Mouse (Mus musculus): ENCODE measurements around the gene Chka. TPM values are rescaled to one million over a fixed set of nuclear protein-coding genes. Genes with fewer than 3 reads are reported as not detected.

Chka gene
- total RNA-seq, 2 experiments from 2014 or later: 112 to 133 TPM

DNA sequence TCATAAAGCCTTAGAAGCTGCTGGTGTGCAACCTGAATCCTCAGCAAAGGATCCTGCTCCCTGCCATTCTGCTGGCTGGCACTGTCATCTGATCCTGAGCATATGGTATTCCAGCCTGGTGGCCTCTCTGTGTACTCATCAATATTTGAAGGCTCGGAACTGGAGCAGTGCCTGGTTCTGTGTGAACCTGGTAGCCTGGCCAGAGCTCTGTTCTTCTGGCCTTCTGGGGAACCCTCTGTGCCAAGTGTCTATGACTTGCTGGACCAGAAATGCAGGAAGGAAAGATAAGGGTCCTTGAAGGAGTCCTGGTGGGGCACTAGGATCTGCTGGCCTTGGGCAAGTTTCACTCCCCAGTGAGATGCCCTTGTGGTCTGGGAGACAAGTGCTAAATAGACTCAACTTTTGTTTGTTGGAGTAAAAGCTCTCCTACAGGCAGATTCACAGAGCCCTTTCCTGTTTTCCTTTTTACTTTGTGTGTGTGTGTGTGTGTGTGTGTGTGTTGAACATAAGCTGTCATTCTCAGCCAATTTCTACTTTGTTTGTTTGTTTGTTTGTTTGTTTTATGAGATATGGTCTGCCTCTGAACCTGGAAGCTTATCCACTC is 5.7 kb upstream of the Chka start:
- peak in 1 of 2 experiments; percentile 52 for DNase-seq

DNA sequence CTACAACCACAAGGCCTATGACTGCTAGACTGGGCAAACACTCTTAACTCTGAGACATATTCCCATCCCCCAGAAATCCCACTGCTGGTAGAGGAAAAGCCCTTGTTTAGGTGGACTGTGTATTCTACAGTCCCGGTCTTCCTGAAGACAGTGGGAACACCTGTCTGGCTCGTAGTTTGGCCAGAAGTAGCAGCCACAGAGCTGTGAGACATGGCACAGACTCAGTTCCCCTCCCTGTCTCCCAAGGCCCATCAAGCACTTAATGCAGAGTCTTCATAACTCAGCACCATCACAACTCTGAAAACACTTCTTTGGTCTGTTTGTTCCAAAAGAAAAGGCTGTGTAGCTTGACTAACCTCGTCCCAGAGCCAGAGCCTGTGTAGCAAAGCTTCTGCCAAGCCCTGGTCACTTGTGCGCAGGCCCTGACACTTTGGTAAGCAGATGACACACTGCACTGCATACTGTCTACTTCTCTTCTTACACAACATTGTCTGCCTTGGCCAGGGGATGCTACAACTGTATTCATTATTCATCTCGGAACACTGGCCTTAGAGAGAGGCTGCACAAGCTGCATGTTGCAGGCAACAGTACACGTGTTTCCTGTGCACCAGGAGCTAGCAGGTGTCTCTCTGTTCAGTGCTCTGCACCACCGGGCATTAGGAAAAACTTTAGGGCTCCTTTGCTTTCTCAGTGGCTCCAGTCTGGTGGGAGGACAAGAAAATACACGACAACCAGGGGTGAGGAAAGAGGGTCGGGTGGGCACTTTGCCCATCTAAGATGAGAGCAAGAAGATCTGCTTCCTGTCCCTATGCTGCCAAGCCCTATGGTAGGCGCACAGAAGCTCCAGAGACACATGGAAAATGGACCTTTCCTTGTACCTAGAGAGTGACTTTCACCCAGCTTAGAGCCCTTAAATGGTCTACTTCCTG is 4.6 kb upstream of the Chka start:
- peak; percentile 44 to 73 for DNase-seq

DNA sequence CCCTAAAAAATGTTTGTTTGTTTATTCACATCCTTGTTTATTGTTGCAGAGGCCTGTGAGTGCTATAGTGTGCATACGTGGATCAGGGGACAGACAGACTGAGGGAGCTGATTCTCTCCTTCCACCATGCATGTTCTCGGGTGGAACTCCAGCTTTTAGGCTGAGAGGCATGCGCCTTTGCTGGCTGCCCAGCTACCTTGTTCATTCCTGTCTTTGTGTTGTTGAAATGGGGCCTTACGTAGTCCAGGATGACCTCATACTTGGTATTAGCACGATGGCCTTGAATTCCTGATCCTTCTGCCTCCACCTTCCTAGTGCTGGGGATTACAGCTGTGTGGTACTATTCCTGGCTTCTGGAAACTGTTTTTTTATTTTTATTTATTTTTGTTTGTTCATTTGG is 3.9 kb upstream of the Chka start:
- peak in 1 of 2 experiments; percentile 30 for DNase-seq

DNA sequence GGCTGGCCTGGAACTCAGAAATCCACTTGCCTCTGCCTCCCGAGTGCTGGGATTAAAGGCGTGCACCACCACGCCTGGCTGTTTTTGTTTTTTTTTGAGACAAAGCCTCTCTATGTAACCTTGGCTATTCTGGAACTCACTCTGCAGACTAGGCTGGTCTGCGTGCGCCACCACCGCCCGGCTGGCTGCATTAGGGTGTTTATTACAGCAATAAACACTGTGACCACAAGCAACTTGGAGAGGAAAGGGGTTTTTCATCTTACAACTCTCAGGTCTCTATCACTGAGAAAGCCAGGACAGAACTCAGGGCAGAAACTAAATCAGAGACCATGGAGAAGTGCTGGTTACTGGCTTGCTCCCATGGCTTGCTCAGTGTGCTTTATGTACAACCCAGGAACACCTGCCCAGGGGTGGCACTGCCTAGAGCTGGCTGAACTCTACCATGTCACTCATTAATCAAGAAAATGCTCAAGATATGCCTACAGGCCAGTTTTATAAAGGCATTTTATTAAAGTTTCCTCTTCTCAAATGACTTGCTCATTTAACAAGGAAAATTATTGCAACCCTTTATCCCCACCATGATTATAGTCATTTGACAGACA is 3.3 kb upstream of the Chka start:
- DNase-seq: peak in 1 of 2 experiments; percentile 22

DNA sequence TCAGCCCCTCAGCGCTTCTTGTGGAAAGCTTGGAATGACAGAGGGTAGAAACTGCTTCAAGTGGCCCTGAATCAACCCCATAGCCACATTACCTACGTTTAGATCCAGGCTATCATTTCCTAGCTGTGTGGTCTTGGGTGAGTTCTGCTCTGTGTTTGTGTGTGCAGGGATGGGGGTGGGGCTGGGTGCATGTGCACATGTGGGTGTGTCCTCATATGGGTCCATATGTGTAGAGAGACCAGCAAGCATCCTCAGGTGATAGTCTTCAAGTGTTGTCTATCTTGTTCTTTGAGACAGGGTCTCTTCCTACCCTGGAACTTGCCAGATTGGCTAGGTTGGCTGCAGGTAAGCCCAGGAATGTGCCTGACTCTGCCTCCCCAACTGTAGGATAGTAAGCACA is 2.3 kb upstream of the Chka start:
- DNase-seq: no peak

DNA sequence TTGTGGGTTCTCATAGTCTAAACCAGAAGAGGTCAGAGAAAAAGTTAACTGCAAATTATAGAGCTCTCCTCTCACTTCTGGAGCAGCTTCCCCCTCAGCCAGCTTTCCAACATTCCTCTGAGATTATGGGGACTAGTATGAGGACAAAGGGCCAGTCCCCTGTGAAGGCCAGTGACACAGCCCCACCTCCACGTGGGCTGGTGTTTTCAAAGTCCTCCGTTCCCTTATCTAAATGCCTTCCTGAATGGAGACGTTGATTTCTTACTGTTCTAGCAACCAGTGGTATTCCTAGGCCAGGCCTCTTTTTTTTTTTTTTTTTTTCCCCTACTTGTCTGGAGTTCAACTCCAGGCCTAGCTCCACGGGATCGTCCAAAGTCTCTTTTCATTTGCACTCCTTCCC is 1.5 kb upstream of the Chka start:
- DNase-seq: peak; percentile 51 to 56

DNA sequence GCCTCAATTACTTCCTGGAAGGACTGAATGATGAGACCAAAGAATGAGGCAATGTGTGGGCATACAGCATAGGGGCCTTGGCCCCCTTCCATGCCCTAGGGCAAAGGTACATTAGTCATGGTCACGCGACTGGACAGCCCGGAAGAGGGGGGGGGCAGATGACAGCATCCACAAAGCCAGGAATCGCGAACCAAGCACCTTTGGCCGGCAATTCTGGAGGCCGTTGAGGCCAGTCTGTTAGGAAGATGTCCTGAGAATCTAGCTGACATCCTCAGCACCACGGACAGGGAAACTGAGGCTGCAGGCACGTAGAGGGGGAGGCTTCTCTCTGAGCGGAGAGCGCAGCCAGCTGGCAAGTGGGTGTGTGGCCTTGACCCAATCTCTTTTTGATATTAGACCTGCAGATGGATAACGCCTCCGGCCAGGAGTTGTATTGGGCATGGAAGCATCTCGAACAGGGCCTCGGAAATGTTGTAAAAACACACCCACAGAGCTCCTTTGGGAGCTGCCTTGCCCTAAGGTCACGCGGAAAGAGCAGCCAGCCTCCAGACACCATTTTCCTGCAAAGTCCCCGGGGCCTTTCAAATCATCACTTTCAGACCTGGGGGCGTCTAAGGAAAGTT is 615 bp upstream of the Chka start:
- DNase-seq: peak; percentile 85 to 86

DNA sequence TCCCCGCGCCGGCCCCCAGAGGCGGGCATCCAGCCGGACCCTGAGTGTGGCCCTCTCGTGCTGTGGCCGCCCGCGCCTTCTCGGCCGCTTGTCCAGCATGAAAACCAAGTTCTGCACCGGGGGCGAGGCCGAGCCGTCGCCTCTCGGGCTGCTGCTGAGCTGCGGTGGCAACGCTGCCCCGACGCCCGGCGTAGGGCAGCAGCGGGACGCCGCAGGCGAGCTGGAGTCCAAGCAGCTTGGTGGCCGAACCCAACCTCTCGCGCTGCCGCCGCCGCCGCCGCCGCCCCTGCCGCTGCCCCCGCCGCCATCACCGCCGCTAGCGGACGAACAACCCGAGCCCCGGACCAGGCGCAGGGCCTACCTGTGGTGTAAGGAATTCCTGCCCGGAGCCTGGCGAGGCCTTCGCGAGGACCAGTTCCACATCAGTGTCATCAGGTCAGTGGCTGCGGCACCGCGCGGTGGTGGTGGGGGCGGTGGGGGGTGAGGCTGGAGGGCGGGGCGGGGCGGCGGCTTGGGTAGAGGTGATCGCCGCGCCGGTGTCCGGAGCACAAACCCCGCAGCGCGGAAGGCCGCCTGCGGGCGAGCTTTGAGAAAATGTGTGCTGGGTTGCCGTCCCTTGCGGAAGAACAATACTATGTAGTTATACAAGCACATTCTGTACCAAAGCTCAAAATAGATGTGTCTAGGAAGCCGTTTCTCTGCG is 557 bp downstream of the Chka start:
- DNase-seq: peak; percentile 68 to 71

DNA sequence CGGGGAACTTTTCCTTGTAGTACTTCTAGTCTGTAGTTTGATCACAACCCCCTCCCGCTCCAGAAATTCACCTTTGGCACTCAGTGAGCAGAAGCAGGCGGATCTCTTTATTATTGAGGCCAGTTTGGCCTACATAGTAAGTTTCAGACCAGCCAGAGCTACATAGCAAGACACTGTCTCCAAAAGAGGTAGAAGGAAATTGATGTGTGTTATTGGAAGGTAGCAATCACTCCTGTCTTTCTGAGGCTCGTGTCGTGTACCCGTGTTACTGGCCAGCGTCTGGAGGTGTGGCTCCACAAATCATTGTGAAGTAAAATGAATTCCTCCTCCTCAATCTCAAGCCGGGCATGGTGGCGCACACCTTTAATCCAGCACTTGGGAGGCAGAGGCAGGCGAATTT is 1.5 kb downstream of the Chka start:
- no peak for DNase-seq

DNA sequence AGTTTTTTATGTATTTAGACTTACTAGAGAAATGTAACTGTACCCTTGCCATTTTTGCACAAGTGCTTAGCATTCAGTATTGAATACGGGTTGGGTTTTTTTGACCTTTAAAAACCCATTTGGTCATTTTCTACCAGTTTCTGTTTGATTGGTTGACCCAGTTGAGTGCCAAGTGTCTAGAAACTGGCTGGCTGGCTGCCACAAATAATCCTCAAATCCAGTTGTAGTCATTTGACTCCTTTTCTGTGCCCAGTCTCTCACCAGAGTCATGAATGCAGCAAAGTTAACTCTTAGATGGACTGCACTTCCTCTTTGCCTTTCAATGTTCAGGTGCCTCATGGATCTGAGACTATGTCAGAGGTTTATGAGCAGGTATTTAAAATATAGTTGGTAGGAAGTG is 2.3 kb downstream of the Chka start:
- DNase-seq: peak; percentile 71 to 72

DNA sequence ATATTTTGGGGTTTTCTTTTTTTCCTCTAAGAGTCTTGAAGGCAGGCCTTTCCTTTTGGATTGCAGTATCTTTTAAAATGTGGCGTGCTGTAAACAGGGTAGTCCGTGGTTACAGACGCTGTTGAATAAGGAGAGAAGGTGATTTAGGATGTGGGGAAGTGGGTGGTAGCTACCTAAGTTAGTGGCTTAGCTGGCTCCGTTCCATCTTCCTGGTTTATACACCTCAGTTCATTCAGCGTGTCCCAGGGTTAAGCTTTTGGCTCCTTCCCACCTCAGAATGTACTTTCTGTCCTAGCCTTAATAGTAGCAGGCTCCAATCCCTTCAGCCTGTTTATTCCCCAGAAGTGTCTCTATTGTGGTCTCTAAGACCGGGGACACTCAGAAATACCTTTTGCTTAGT is 3.5 kb downstream of the Chka start:
- no peak for DNase-seq

DNA sequence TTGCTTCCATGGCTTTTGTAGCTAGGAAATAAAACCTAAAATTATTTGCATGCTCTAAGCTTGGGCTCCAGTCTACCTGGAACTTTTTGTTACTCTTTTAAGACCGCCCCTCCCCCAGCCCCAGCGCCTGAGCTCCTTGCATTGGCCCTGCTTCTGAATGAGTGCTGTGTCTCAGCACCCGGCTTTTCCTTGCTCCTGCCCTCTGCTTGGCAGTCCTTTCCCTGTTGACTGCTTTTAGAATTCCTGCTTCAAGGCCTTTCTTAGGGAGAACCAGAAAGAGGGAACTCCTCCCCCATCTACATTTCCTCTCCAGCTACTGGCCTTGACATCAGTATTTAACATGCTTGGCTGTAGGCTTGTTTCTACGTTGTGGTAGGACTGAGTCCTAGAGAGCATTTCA is 4.0 kb downstream of the Chka start:
- DNase-seq: peak in 1 of 2 experiments; percentile 49

DNA sequence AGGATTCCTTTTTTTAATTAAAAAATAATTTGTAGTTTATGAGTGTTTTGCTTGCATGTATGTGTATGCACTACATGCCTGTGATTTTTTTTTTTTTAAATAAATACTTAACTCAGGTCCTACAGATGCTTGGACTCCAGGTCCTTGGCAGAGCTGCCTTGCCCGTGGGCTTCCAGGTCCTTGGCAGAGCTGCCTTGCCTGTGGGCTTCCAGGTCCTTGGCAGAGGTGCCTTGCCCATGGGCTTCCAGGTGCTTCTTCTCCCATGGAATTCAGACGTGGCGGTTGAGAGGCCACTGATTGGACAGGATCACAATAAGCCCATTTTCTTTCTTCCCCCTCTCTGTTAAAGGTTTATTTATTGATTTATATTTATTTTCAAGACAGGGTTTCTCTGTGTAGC is 5.6 kb downstream of the Chka start:
- no peak for DNase-seq

DNA sequence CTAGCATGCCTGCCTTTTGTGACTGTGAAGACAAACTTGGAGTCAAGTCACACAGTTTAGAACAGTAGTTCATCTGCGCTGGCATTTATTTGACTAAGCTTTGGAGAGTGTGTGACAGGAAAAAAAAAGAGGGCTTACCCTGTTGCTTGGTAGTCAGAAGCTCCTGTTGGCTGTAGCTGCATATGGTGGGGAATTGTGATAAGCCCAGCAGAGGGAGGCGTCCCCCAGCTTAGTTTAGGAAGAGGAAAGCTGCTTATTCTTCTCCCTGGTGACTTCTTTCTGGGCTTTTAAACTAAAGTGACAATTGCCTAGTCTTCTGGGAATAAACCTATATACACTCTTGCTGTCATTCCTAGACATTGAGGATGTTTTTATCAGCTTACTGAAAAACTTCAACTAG is 11.1 kb downstream of the Chka start:
- no peak for DNase-seq

DNA sequence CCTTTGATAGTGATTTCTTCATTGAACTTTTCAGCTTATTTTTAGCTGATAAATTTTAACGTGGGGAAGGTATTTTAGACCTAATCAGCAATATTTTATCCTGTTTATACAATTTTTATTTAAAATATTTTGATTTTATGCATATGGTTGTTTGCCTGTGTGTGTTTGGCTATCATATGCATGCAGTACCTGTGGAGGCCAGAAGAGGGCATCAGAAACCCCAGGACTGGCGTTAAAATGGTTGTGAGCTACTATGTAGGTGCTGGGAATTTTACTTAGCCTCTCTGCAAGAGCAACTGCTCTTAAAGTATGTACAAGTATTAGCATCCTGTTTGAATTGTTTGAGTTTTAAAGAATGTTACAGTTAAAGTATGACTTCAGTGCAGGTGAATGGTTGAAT is 13.4 kb downstream of the Chka start:
- DNase-seq: no peak

DNA sequence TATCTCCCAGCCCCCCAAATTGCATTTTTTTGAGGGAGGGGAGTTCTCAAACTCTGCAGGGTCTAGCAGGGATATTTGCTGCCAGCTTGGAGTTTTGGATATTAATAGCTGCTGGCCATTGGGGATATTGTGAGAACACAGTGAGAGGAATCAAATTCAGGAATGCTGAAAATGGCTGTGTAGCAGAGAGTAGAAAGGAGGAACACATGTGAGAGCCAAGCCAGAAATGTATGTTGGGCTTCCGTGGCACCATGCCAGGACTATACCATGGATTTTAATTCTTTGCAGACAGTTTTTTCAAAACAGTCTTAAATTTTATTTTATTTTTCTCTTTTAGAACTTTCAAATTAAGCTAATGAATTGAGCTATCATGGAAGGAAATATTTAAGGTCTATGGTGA is 16.7 kb downstream of the Chka start:
- DNase-seq: no peak

DNA sequence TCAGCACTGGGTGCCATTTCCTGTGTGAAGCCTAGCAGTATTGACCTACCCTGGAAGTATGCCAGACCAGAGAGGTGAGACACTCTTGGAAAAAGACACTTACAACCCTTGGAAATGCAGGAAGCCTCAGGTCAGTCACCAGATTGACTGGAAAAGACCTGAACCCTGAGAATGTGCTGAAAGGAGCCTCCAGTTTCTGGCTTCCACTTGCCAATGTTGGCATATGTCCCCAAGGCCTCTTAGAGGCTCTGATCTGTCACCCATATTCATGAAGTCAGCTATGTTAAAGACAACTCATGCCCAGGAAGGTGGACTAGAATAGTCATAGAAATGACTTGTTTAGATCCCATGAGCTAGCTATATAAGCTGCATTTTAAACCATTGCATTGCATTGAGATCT is 19.9 kb downstream of the Chka start:
- DNase-seq: peak in 1 of 2 experiments; percentile 43

DNA sequence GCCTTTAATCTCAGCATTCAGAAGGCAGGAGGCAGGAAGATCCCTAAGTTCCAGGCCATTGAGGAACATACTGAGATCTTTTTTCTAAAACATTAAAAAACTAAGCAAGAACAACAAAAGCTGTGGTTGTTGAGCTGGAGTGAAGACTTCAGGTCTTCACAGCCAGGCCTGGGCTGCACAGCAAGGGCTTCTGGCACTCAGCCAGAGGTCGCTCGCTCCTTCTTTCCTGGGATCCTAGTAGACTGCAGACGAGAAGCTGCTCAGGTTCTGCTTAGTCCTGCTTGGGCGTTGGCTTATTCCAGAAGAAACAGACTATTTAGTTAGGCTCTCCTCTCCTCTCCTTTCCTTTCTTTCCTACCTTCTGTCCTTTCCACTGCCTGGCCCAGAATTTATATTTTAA is 20.8 kb downstream of the Chka start:
- peak; percentile 56 to 74 for DNase-seq

DNA sequence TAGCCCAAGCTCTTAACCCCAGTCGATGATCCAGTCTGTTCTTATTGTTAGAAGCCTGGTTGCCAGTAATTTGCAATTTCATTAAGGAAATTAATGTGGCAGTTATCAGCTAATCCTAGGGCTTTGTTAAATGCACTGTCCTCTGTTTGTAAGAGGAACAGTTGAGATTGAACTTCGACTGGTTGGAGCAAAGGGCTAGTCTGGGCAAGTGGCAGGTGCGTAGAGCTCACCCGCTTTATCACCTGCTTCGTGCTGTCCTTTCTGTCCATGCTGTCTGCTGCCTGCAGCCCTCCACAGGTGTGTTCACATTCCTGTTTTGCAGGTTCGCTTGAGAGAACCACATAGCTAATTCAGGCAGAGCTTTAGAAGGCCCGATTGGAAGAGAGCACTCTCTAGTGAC is 23.5 kb downstream of the Chka start:
- no peak for DNase-seq

DNA sequence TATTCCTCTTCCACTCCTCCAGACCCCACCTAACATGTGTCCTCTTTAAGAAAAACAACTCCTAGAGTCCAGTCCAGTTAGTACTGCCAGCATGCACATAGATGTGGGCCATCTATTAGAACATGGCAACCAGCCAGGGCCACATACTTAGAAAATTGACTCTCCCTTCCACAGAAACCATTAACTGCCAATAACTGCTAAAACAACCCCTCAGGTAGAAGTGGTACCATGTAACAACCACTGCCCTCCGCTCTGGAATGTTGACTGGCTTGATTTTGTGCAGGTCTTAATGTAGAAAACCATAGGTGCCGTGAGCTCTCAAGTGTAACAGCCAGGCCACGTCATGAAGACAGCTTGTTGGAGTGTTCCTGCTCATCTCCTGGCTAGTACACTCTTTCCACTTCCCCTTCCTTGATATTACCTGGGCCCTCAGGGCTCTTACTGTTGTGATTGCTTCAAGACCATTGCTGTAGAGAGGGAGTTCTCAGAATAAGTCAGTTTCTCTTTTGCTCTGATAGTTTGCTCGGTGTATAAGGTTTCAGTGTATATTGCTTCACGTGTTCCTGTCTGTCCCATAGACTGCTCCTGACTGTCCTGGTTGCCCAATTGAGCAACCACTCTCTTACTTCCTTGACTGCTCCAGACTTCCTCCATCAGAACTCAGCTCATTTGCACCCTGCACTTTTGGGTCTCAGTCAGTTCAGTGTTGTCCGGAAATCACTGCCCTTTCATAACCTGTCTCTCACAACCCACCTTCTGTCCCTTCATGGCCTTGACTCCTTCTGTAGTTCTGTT is 28.7 kb downstream of the Chka start:
- no peak for DNase-seq

DNA sequence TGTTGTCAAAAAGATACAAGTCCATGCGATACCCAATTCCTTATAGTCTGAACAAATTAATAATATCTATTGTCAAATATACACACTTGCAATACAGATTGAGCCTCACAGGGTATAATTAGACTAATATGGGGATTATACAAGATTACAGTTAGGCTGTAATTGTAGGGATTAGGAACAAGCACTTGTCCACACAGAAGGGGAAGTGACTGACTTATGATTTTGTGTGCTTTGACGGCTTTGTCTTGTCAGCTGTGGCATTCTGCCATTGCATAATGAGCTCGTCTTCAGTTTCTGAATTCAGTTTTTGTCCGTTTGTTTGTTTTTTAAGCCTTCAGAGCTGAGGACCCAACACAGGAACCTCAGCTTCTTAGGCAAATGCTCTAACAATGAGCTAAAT is 30.6 kb downstream of the Chka start:
- no peak for DNase-seq

Measured in adrenal gland, postnatal 36 days (tissue).